ENCODE assay signal across 17 mouse cellular contexts in the genomic region with DNA sequence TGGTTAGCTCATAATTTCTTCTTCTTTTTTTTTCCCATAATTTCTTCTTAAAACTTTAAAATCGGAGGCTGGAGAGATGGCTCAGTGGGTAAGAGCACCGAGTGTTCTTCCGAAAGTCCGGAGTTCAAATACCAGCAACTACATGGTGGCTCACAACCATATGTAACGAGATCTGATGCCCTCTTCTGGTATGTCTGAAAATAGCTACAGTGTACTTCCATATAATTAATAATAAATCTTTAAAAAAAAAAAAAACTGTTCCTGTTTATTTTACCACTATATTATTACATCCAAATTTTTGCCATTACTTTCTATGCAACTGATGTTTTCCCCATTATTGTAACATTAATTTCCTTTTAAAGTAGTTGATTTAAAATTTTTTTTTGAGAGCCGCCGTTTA. TPM values are rescaled to one million over a fixed set of nuclear protein-coding genes. Genes with fewer than 3 reads are reported as not detected.
A peak's percentile ranks its signal among the peaks of the same experiment; 100 is the strongest.
DNase-seq lines count a peak whose midpoint lies in the region; ATAC-seq and TF ChIP-seq lines count a peak whose summit lies in the region.
"Had no signal": no experiment of that assay in that cellular context is flagged by ENCODE, and none has a peak within 500 bp of the region (broad histone marks: within the 10 kb centered on the region; RNA-seq: fewer than 3 reads in every experiment).

No protein-coding gene starts in this region.

- no peaks in the 10 kb centered on the region for H3K27me3 ChIP-seq in heart, embryonic 10.5 days (ENCODE audit: insufficient read depth, poor library complexity, severe bottlenecking)
- no peaks in the 10 kb centered on the region for H3K27me3 ChIP-seq in heart, embryonic 11.5 days (ENCODE audit: control insufficient read depth, insufficient read depth, low read length)
- H3K27me3 ChIP-seq in liver, postnatal 0 days (ENCODE audit: insufficient read depth, low read length): no peaks in the 10 kb centered on the region
- H3K27me3 ChIP-seq in MEL (ENCODE audit: control insufficient read depth in 1 of 2, insufficient read depth in 2 of 2, low read length in 2 of 2): peaks cover 0 to 2% of the 10 kb centered on the region in 2 experiments; a peak in 2 of 4 replicates
- H3K27me3 ChIP-seq: heart, embryonic 15.5 days; hindbrain, embryonic 12.5 days; limb, embryonic 13.5 days; lung, embryonic 15.5 days had no signal

- 85% methylated on average over 7 of the region's 7 CpGs for WGBS in heart, embryonic 10.5 days
- WGBS in heart, embryonic 11.5 days (ENCODE audit: insufficient replicate concordance): 77% methylated on average over 7 of the region's 7 CpGs
- WGBS in liver, postnatal 0 days (ENCODE audit: insufficient replicate concordance): 76% methylated on average over 7 of the region's 7 CpGs

- no peak overlapping the region for H3K4me3 ChIP-seq in heart, embryonic 10.5 days
- no peak overlapping the region for H3K4me3 ChIP-seq in heart, embryonic 11.5 days (ENCODE audit: low read depth, low read length)
- H3K4me3 ChIP-seq in liver, postnatal 0 days (ENCODE audit: low read depth, low read length): no peak overlapping the region
- no peak overlapping the region for H3K4me3 ChIP-seq in MEL (ENCODE audit: control insufficient read depth in 1 of 2, insufficient read depth in 1 of 2, low read depth in 2 of 2, low read length in 2 of 2)
- H3K4me3 ChIP-seq: heart, embryonic 15.5 days; hindbrain, embryonic 12.5 days; limb, embryonic 13.5 days; lung, embryonic 15.5 days; myocyte had no signal

- H3K9ac ChIP-seq in heart, embryonic 11.5 days (ENCODE audit: low read depth, low read length): no peak overlapping the region
- H3K9ac ChIP-seq in liver, postnatal 0 days (replicated peaks): no peak overlapping the region
- H3K9ac ChIP-seq in MEL (ENCODE audit: control insufficient read depth, low read depth, low read length, poor library complexity, severe bottlenecking): no peak overlapping the region
- H3K9ac ChIP-seq: heart, embryonic 15.5 days; hindbrain, embryonic 12.5 days; limb, embryonic 13.5 days; lung, embryonic 15.5 days had no signal

- H3K4me1 ChIP-seq in heart, embryonic 10.5 days: peaks cover 6% of the 10 kb centered on the region; the same call in 1 of the 2 replicates
- no peaks in the 10 kb centered on the region for H3K4me1 ChIP-seq in heart, embryonic 11.5 days (ENCODE audit: control insufficient read depth, insufficient read depth, low read length)
- H3K4me1 ChIP-seq in liver, postnatal 0 days (ENCODE audit: insufficient read depth): no peaks in the 10 kb centered on the region
- H3K4me1 ChIP-seq in MEL (ENCODE audit: control insufficient read depth in 1 of 2, insufficient read depth in 2 of 2, low read length in 2 of 2): no peaks in the 10 kb centered on the region
- H3K4me1 ChIP-seq: heart, embryonic 15.5 days; hindbrain, embryonic 12.5 days; limb, embryonic 13.5 days; lung, embryonic 15.5 days had no signal

- TF ChIP-seq POLR2A in MEL (IDR thresholded peaks at IDR 0.05; ENCODE audit: control insufficient read depth in 1 of 2, insufficient read depth in 1 of 2, low read depth in 1 of 2, low read length in 2 of 2, poor library complexity in 1 of 2): no peak

- TF ChIP-seq CTCF in liver, postnatal 0 days (IDR thresholded peaks at IDR 0.05; ENCODE audit: low read depth): peak; percentile 39
- peak in 1 of 3 experiments; percentile 19; a peak in 1 of 6 replicates for TF ChIP-seq CTCF in MEL (IDR thresholded peaks at IDR 0.05 in 2 of 3, conservative IDR thresholded peaks at IDR 0.05 in 1 of 3; ENCODE audit: control insufficient read depth in 1 of 3, insufficient read depth in 1 of 3, low read depth in 2 of 3, low read length in 3 of 3, poor library complexity in 1 of 3, severe bottlenecking in 1 of 3)

- peak; percentile 22 for DNase-seq in heart, embryonic 10.5 days (ENCODE audit: low spot score)
- no peak for DNase-seq in liver, postnatal 0 days
- DNase-seq in liver: no peak
- no peak for DNase-seq in MEL (ENCODE audit: low read depth, low spot score)
- DNase-seq in naive thymus-derived CD4-positive, alpha-beta T cell, adult 2 months (ENCODE audit: low read depth): peak; percentile 19
- no peak for DNase-seq in thymus, adult 18-20 months
- DNase-seq: cerebellum, adult 11 months; cerebellum, postnatal 25 days; kidney, adult 8-10 months; right cerebral cortex, adult 18-20 months had no signal

- H3K79me2 ChIP-seq in MEL (ENCODE audit: control insufficient read depth, insufficient read depth, low read length, poor library complexity): no peaks in the 10 kb centered on the region

- H3K27ac ChIP-seq in heart, embryonic 10.5 days: no peak overlapping the region
- H3K27ac ChIP-seq in heart, embryonic 11.5 days (ENCODE audit: low read depth, low read length): no peak overlapping the region
- H3K27ac ChIP-seq in liver, postnatal 0 days (ENCODE audit: low read depth): no peak overlapping the region
- no peak overlapping the region for H3K27ac ChIP-seq in MEL (ENCODE audit: control insufficient read depth, low read depth, low read length)
- H3K27ac ChIP-seq: heart, embryonic 15.5 days; hindbrain, embryonic 12.5 days; limb, embryonic 13.5 days; lung, embryonic 15.5 days had no signal

- ATAC-seq in heart, embryonic 11.5 days (replicated peaks; ENCODE audit: insufficient number of reproducible peaks, low FRiP score, low TSS enrichment): no peak
- no peak for ATAC-seq in liver, postnatal 0 days

- no peaks in the 10 kb centered on the region for H3K36me3 ChIP-seq in heart, embryonic 10.5 days
- H3K36me3 ChIP-seq in heart, embryonic 11.5 days (ENCODE audit: control insufficient read depth, insufficient read depth, low read length): no peaks in the 10 kb centered on the region
- no peaks in the 10 kb centered on the region for H3K36me3 ChIP-seq in liver, postnatal 0 days (replicated peaks; ENCODE audit: insufficient read depth, low read length)
- H3K36me3 ChIP-seq in MEL (ENCODE audit: control insufficient read depth in 1 of 2, insufficient read depth in 2 of 2, low read length in 2 of 2): no peaks in the 10 kb centered on the region
- H3K36me3 ChIP-seq: heart, embryonic 15.5 days; hindbrain, embryonic 12.5 days; limb, embryonic 13.5 days; lung, embryonic 15.5 days had no signal

- no peaks in the 10 kb centered on the region for H3K9me3 ChIP-seq in heart, embryonic 10.5 days
- H3K9me3 ChIP-seq in heart, embryonic 11.5 days (replicated peaks; ENCODE audit: control insufficient read depth, low read length): no peaks in the 10 kb centered on the region
- no peaks in the 10 kb centered on the region for H3K9me3 ChIP-seq in liver, postnatal 0 days (ENCODE audit: low read length)
- H3K9me3 ChIP-seq in MEL (replicated peaks; ENCODE audit: insufficient read depth, low read length): no peaks in the 10 kb centered on the region
- H3K9me3 ChIP-seq: heart, embryonic 15.5 days; hindbrain, embryonic 12.5 days; limb, embryonic 13.5 days; lung, embryonic 15.5 days had no signal

- TF ChIP-seq RAD21 in MEL (IDR thresholded peaks at IDR 0.05; ENCODE audit: low read depth, low read length): peak; percentile 22

- TF ChIP-seq EP300 in liver, postnatal 0 days (IDR thresholded peaks at IDR 0.05; ENCODE audit: low read depth): no peak
- TF ChIP-seq EP300 in MEL (IDR thresholded peaks at IDR 0.05; ENCODE audit: low read depth in 1 of 2, low read length in 2 of 2): no peak

- H3K4me2 ChIP-seq in heart, embryonic 11.5 days: no peak overlapping the region
- H3K4me2 ChIP-seq in liver, postnatal 0 days (ENCODE audit: low read depth, low read length): no peak overlapping the region
- H3K4me2 ChIP-seq: heart, embryonic 15.5 days; hindbrain, embryonic 12.5 days; limb, embryonic 13.5 days; lung, embryonic 15.5 days; midbrain, embryonic 11.5 days had no signal

TF ChIP-seq in MEL, 35 proteins besides CTCF, POLR2A, EP300 and RAD21:
- TF ChIP-seq ZC3H11A (IDR thresholded peaks at IDR 0.05; ENCODE audit: low read depth, low read length) (no peak), HCFC1 (IDR thresholded peaks at IDR 0.05; ENCODE audit: low read depth, low read length) (no peak), GATA1 (IDR thresholded peaks at IDR 0.05; ENCODE audit: low read depth, low read length) (no peak), MAX (IDR thresholded peaks at IDR 0.05; ENCODE audit: low read length) (no peak), SMC3 (IDR thresholded peaks at IDR 0.05; ENCODE audit: low read depth, low read length) (peak; percentile 39), ETS1 (IDR thresholded peaks at IDR 0.05; ENCODE audit: low read depth, low read length) (no peak), KAT2A (conservative IDR thresholded peaks at IDR 0.05; ENCODE audit: low read depth, low read length) (no peak)

RNA-seq across cellular contexts. Expression of a gene that starts 31.1 kb away (rescaled TPM):
- polyA plus RNA-seq in heart, embryonic 10.5 days (2016; fragmentation: Nextera tagmentation; extraction: Ambion mirVana): 0.43 and 0.57 TPM in 2 replicates
- polyA plus RNA-seq in heart, embryonic 11.5 days (2014; fragmentation: Nextera tagmentation; extraction: Ambion mirVana): 0.73 and 1.0 TPM in 2 replicates
- polyA plus RNA-seq in liver, postnatal 0 days (2015; fragmentation: Nextera tagmentation; extraction: Ambion mirVana): 0.22 and 0.32 TPM in 2 replicates
- not detected in 2 replicates for total RNA-seq in MEL (2012; rRNA removed)
- polyA plus RNA-seq in MEL (2012; ENCODE audit: insufficient read depth in 1 of 2, insufficient read length in 2 of 2, low read depth in 1 of 2, low replicate concordance in 2 of 2, missing spikeins in 1 of 2): under 1 TPM in 1 of 2 experiments, not detected in 1; 0.03 TPM

RNA-seq across cellular contexts. Expression of a gene that starts 34.4 kb away (rescaled TPM):
- polyA plus RNA-seq in heart, embryonic 10.5 days (2016; fragmentation: Nextera tagmentation; extraction: Ambion mirVana): 141 and 143 TPM in 2 replicates
- polyA plus RNA-seq in heart, embryonic 11.5 days (2014; fragmentation: Nextera tagmentation; extraction: Ambion mirVana): 102 and 124 TPM in 2 replicates
- 81.2 and 94.7 TPM in 2 replicates for polyA plus RNA-seq in liver, postnatal 0 days (2015; fragmentation: Nextera tagmentation; extraction: Ambion mirVana)
- 13.6 and 16.4 TPM in 2 replicates for total RNA-seq in MEL (2012; rRNA removed)
- 10 to 100 TPM in 1 of 2 experiments, not detected in 1; 19.3 TPM for polyA plus RNA-seq in MEL (2012; ENCODE audit: insufficient read depth in 1 of 2, insufficient read length in 2 of 2, low read depth in 1 of 2, low replicate concordance in 2 of 2, missing spikeins in 1 of 2)

Comparison
In these comparisons a context has a peak if more than half of its experiments do, and no peak if none do; other contexts are left out.
1. DNase-seq: peak in heart, embryonic 10.5 days (single experiment) and naive thymus-derived CD4-positive, alpha-beta T cell, adult 2 months (single experiment); none in liver, postnatal 0 days (single experiment), liver (single experiment), MEL (single experiment) and thymus, adult 18-20 months (0 of 2).